Mouse (Mus musculus) olfactory bulb, adult 2 months (tissue): Measurements from ENCODE around the gene Bves.

Experiments
- CTCF ChIP-seq: fragments of 200-500 bp; IDR thresholded peaks from 2 replicates; pipeline ENCODE4 v1.5.1; 2012; ENCODE audit warnings: low read depth, mild to moderate bottlenecking, low read length, moderate library complexity; ENCODE audit not compliant: insufficient read depth
- POLR2A ChIP-seq: fragments of 200-500 bp; IDR thresholded peaks from 2 replicates; pipeline ENCODE4 v1.6.1; 2012; ENCODE audit warnings: mild to moderate bottlenecking, low read depth, low read length, moderate library complexity; ENCODE audit not compliant: insufficient read depth

DNA sequence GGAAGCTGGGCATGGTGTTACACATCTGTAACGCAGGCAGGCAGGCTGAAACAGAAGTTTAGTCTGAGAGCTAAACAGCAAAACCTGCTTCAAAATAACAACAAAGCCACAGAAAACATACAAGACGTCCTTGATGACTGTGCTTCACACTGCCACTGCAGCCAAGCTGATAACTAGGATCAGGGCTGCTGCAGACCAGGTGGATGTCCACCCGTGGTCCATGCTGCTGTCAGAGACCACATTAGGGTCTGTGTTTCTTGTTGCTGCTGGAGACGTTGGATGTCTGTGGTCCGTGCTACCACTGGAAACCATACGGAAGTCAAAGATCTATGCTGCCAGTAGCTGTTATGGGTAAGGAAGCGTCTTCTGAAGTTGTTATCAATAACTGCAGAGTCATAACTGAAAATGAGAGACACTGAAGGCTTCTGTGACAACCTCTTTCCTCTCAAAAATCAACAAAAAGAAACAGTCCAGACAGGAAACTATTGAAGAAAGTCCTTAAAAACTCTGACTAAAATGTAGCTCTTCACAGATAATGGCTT lies 64.2 kb downstream of the Bves start:
- no peak for TF ChIP-seq CTCF
- TF ChIP-seq POLR2A: no peak
